Mouse (Mus musculus): Measurements from ENCODE around the gene Clasp2. TPM values are rescaled to one million over a fixed set of nuclear protein-coding genes. Genes with fewer than 3 reads are reported as not detected.

The Clasp2 gene
- total and polyA plus RNA-seq, 3 experiments, result 28.7 to 209 (median 30.8) TPM

DNA sequence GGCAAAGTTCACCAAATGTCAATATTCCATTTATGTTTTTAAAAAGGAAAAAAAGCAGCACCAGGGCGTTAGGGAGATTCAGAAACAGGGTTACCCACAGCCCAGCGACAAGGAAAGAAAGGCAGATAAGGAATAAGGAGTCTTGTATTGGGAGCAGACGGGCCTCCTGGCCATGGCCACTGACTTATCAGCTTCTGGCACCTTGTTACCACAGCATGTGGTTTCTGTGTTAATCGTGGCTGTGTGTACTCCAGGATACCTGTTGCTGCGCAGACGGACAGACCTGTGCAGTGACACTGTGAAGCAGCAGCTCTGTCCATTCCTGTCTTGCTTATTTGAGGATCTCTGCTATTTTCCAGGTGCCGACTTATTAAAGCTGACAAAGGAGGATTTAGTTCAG, 227.7 kb downstream of the Clasp2 start (continued):
- peak; percentile 60; the same call in 1 of the 2 replicates for TF ChIP-seq BHLHE40 (IDR thresholded peaks at IDR 0.05; ENCODE audit: borderline replicate concordance, low read depth, low read length)
- TF ChIP-seq CHD1 (IDR thresholded peaks at IDR 0.05; ENCODE audit: low read depth, low read length), result no peak
- peak; percentile 61 for TF ChIP-seq MYB (IDR thresholded peaks at IDR 0.05; ENCODE audit: low read depth, low read length)
- peak; percentile 99 for TF ChIP-seq GATA1 (IDR thresholded peaks at IDR 0.05; ENCODE audit: low read depth, low read length)
- TF ChIP-seq GABPA (IDR thresholded peaks at IDR 0.05; ENCODE audit: low read depth, low read length), result no peak
- no peak for TF ChIP-seq NELFE (IDR thresholded peaks at IDR 0.05; ENCODE audit: low read depth, low read length)

Other genes starting within 250 kb of the Clasp2 start
- 21.1 and 26.3 TPM in 2 replicates for gene Pdcd6ip, start 33.2 kb upstream of the Clasp2 start, total RNA-seq (2012; rRNA removed)
- 10 to 100 TPM; 60.1 to 71.2 TPM for gene Pdcd6ip, start 33.2 kb upstream of the Clasp2 start, polyA plus RNA-seq (2012; ENCODE audit: insufficient read depth in 1 of 2, insufficient read length in 2 of 2, low read depth in 1 of 2, low replicate concordance in 2 of 2, missing spikeins in 1 of 2)
- gene Ubp1, start 189.5 kb downstream of the Clasp2 start, total RNA-seq (2012; rRNA removed), result 45.5 and 46.4 TPM in 2 replicates
- gene Ubp1, start 189.5 kb downstream of the Clasp2 start, polyA plus RNA-seq (2012; ENCODE audit: insufficient read depth in 1 of 2, insufficient read length in 2 of 2, low read depth in 1 of 2, low replicate concordance in 2 of 2, missing spikeins in 1 of 2), result 10 to 100 TPM; 60.8 to 95.5 TPM

All from MEL (cell line).